Mouse (Mus musculus): ENCODE results near the gene Ptgfrn.

DNA sequence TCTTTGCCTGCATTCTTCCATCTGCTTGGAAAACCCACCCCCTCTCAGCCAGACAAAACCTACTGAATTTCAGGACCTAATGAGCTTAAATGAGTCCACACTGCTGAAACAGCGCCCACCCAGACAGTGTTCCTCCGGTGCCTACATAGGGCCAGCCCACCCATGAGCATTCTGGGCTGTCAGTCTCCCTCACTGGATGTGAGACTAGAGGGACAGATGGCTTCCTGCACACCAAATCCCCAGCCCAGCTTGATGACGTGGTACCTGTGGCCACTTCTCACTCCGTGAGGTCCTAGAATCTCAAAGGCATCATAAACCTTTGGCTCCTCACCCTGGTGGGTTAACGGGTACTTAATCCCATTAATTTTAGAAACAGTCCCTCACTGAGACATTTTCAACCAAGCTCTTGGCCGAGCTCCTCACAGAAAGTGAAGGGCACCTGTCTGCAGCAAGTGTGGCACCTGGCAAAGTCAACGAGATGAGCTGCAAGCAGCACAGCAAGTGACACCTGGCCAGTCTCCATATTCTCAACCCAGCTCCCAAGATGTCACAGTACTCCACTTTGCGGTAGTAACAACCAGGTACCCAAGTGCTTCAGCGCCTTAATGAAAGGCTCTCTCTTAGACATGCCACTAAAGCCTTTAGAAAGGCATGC is 12.8 kb downstream of the Ptgfrn start:
- no peak for TF ChIP-seq CTCF (conservative IDR thresholded peaks at IDR 0.05 in 1 of 2, IDR thresholded peaks at IDR 0.05 in 1 of 2; ENCODE audit: low read depth in 2 of 2, low read length in 2 of 2)
- no peak for TF ChIP-seq ZMIZ1 (IDR thresholded peaks at IDR 0.05; ENCODE audit: low read depth, low read length)
- no peak for TF ChIP-seq CHD1 (IDR thresholded peaks at IDR 0.05; ENCODE audit: low read depth, low read length)
- TF ChIP-seq MAX (IDR thresholded peaks at IDR 0.05; ENCODE audit: low read length) = no peak
- TF ChIP-seq IRF4 (IDR thresholded peaks at IDR 0.05; ENCODE audit: low read depth, low read length) = no peak
